Mouse (Mus musculus): ENCODE results near the gene St13.

GRCm38 (mm10) chr15:81330816-81331433 lies 69.0 kb downstream of the St13 start:
- TF ChIP-seq CTCF (IDR thresholded peaks at IDR 0.05; ENCODE audit: control insufficient read depth, insufficient read depth, low read length) (no peak), POLR2A (IDR thresholded peaks at IDR 0.05; ENCODE audit: borderline replicate concordance, control insufficient read depth, low read depth, low read length) (no peak)
